Mouse (Mus musculus) cerebellum, adult 9-11 months (tissue): ENCODE measurements around the gene Gm42791.

ENCODE experiments used
- DNase-seq: peaks from one replicate; pipeline ENCODE4 v3.0.0; 2022

The Gm42791 gene

GRCm38 (mm10) chr5:148951360-148951759 lies 43.6 kb downstream of the Gm42791 start:
- DNase-seq: no peak

GRCm38 (mm10) chr5:148950064-148950463 lies 44.9 kb downstream of the Gm42791 start:
- DNase-seq: no peak

GRCm38 (mm10) chr5:148948577-148948976 lies 46.4 kb downstream of the Gm42791 start:
- DNase-seq: no peak

GRCm38 (mm10) chr5:148947412-148947811 lies 47.5 kb downstream of the Gm42791 start:
- DNase-seq: no peak

GRCm38 (mm10) chr5:148946787-148947186 lies 48.2 kb downstream of the Gm42791 start:
- DNase-seq: no peak

GRCm38 (mm10) chr5:148945735-148946134 lies 49.2 kb downstream of the Gm42791 start:
- no peak for DNase-seq

GRCm38 (mm10) chr5:148944024-148944423 lies 50.9 kb downstream of the Gm42791 start:
- no peak for DNase-seq

- DNase-seq: no peak
Measured at GRCm38 (mm10) chr5:148943444-148943843, 51.5 kb downstream of the Gm42791 start.

GRCm38 (mm10) chr5:148942957-148943356 lies 52.0 kb downstream of the Gm42791 start:
- DNase-seq: no peak

- no peak for DNase-seq
Measured at GRCm38 (mm10) chr5:148942305-148942704, 52.6 kb downstream of the Gm42791 start.

- DNase-seq: no peak
Measured at GRCm38 (mm10) chr5:148941867-148942266, 53.1 kb downstream of the Gm42791 start.

- no peak for DNase-seq
Measured at GRCm38 (mm10) chr5:148939948-148940382, 55.0 kb downstream of the Gm42791 start.

- DNase-seq: no peak
Measured at GRCm38 (mm10) chr5:148936516-148936951, 58.4 kb downstream of the Gm42791 start.

- no peak for DNase-seq
Measured at GRCm38 (mm10) chr5:148935871-148936270, 59.1 kb downstream of the Gm42791 start.

- no peak for DNase-seq
Measured at GRCm38 (mm10) chr5:148935071-148935821, 59.7 kb downstream of the Gm42791 start.

GRCm38 (mm10) chr5:148934457-148934856 lies 60.5 kb downstream of the Gm42791 start:
- no peak for DNase-seq

GRCm38 (mm10) chr5:148933767-148934166 lies 61.2 kb downstream of the Gm42791 start:
- no peak for DNase-seq

- no peak for DNase-seq
Measured at GRCm38 (mm10) chr5:148931301-148931700, 63.6 kb downstream of the Gm42791 start.

GRCm38 (mm10) chr5:148929116-148929449 lies 65.9 kb downstream of the Gm42791 start, which contains the start of gene Katnal1:
Gene Katnal1 (minus strand): TSS chr5:148929320.
- DNase-seq: no peak

GRCm38 (mm10) chr5:148928382-148929115 lies 66.4 kb downstream of the Gm42791 start:
- DNase-seq: peak; percentile 95

- peak; percentile 6 for DNase-seq
Measured at GRCm38 (mm10) chr5:148927717-148928223, 67.2 kb downstream of the Gm42791 start.

- no peak for DNase-seq
Measured at GRCm38 (mm10) chr5:148924586-148924985, 70.4 kb downstream of the Gm42791 start.

GRCm38 (mm10) chr5:148924051-148924450 lies 70.9 kb downstream of the Gm42791 start:
- DNase-seq: no peak

- no peak for DNase-seq
Measured at GRCm38 (mm10) chr5:148923408-148923807, 71.5 kb downstream of the Gm42791 start.
